Mouse (Mus musculus) C2C12 (cell line): ENCODE measurements at regions not wholly inside any gene's neighbourhood (a gene's known extent, or its start where the extent isn't known, plus 50 kb on each side); places are given as distances from the start of the nearest gene placed in this dataset.

Experiments
- H3K27me3 ChIP-seq: one replicate; pipeline ENCODE4 v1.6.1; 2011; ENCODE audit not compliant: control insufficient read depth, insufficient read depth, insufficient read length
- H3K36me3 ChIP-seq: one replicate; pipeline ENCODE4 v1.6.1; 2011; ENCODE audit not compliant: control insufficient read depth, insufficient read depth
- H3K4me3 ChIP-seq: one replicate; pipeline ENCODE4 v1.5.1; 2011; ENCODE audit warnings: mild to moderate bottlenecking, control low read depth; ENCODE audit not compliant: poor library complexity, insufficient read depth, severe bottlenecking
- H3K79me2 ChIP-seq: one replicate; pipeline ENCODE4 v1.6.1; 2011; ENCODE audit not compliant: control insufficient read depth, insufficient read depth
- H3K79me3 ChIP-seq: one replicate; pipeline ENCODE4 v1.6.1; 2011; ENCODE audit warnings: low read depth, control low read depth
- H3ac ChIP-seq: one replicate; pipeline ENCODE3; 2011; ENCODE audit warnings: low read depth; ENCODE audit not compliant: control insufficient read depth, insufficient read length
- CEBPB ChIP-seq: IDR thresholded peaks from one replicate; pipeline ENCODE4 v1.6.1; 2011; ENCODE audit warnings: low read depth, mild to moderate bottlenecking, control low read depth, moderate library complexity
- CTCF ChIP-seq: IDR thresholded peaks from one replicate; pipeline ENCODE4 v1.5.1; 2011; ENCODE audit not compliant: control insufficient read depth, insufficient read depth, insufficient read length
- FOSL1 ChIP-seq: IDR thresholded peaks from one replicate; pipeline ENCODE4 v1.8.0; 2011; ENCODE audit warnings: mild to moderate bottlenecking, low read length; ENCODE audit not compliant: poor library complexity, insufficient read depth, severe bottlenecking
- MAX ChIP-seq: IDR thresholded peaks from one replicate; pipeline ENCODE4 v1.6.1; 2011; ENCODE audit warnings: mild to moderate bottlenecking, control low read depth
- MYOD1 ChIP-seq: IDR thresholded peaks from one replicate; pipeline ENCODE4 v1.6.1; 2011; ENCODE audit warnings: low read depth; ENCODE audit not compliant: control insufficient read depth, insufficient read length
- MYOG ChIP-seq: IDR thresholded peaks from one replicate; pipeline ENCODE4 v1.6.1; 2011; ENCODE audit not compliant: control insufficient read depth, insufficient read length; ENCODE audit errors: extremely low read depth
- USF1 ChIP-seq: IDR thresholded peaks from one replicate; pipeline ENCODE4 v1.6.1; 2011; ENCODE audit warnings: low read depth, mild to moderate bottlenecking, control low read depth, moderate library complexity

DNA sequence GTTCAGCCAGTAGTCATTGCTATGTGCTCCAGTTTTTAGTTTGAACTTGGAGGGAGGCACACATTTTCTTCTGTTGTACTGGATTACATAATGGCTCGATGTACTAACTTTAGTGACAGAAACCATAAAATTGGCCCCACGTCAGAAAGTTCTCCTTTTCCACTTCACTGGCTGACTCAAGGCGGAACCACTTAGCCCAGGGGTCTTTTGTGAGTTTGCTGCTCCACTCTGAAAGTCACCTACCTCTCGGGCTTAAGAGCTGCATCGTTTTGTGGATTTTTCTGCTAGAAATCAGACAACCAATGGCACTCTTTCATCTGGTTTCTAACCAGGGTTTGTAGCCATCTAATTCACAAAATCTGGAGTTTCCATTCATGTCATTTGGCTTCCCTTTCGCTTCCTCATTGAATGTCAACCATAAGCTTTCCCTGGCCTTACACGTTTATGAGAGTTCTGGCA is 304.8 kb upstream of the Cited2 start:
- no peaks in the 10 kb centered on the region for H3K27me3 ChIP-seq
- no peak overlapping the region for H3K4me3 ChIP-seq
- no peaks in the 10 kb centered on the region for H3K79me2 ChIP-seq
- TF ChIP-seq CTCF: no peak
- TF ChIP-seq CEBPB: no peak
- TF ChIP-seq USF1: no peak
- TF ChIP-seq MYOD1: no peak
- TF ChIP-seq MAX: no peak
- no peak for TF ChIP-seq FOSL1
- TF ChIP-seq MYOG: no peak
- H3K36me3 ChIP-seq: no peaks in the 10 kb centered on the region
- H3ac ChIP-seq: no peak overlapping the region
- H3K79me3 ChIP-seq: no peaks in the 10 kb centered on the region

DNA sequence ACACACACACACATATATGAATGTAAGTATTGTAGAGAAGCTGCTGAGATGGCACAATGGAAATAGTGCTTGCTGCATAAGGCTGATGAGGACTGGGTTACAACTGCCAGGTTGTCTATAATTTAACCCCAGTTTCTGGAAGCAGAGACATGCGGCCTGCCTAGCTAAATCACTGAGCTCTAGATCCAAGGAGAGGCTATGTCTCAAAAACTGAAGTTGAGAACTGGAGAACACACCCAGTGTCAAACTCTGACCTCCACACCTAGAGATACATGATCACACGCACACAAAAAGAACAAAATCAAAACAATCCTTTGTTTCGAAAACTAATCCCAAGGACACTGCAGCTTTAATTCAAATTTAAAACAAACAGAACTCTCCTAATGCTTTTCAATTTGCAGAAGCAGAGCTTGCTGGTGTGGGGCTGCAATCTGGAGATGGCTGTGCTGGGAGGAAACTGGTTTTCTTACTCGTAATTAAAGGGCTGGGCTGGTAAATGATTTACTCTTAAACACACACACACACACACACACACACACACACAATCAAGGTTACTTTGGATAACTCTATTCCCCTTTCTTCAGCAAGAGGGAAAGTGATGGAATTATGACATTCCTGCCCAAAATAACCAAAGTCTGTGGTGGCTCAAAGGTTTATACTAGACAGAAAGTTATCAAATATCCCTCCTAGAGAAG is 299.3 kb upstream of the Cited2 start:
- no peaks in the 10 kb centered on the region for H3K79me3 ChIP-seq
- no peaks in the 10 kb centered on the region for H3K36me3 ChIP-seq
- no peak overlapping the region for H3ac ChIP-seq
- no peaks in the 10 kb centered on the region for H3K79me2 ChIP-seq
- H3K4me3 ChIP-seq: no peak overlapping the region
- TF ChIP-seq MAX (no peak), CTCF (no peak), MYOG (no peak), USF1 (no peak), MYOD1 (no peak), CEBPB (no peak), FOSL1 (no peak)
- H3K27me3 ChIP-seq: no peaks in the 10 kb centered on the region

DNA sequence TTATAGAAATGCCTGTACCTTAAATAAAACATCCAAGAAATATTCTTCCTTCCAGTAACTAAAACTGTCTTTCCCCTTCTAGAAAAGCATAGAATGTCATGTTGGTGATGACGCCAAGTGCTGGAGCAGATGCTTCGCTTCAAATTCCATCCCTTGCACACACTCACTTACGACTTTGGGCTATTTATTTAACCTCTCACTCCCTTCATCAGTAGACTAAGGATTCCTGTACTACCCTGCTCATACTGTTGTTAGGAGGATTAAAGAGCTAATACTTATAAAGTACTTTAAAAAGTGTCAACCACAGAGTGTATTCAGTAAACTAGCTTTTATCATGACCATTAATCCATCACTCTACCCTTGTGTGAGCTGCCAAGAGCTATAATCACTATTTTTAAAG is 296.8 kb upstream of the Cited2 start:
- Histone ChIP-seq H3K4me3 (no peak overlapping the region), H3K79me3 (no peaks in the 10 kb centered on the region), H3K36me3 (no peaks in the 10 kb centered on the region), H3ac (no peak overlapping the region), H3K79me2 (no peaks in the 10 kb centered on the region), H3K27me3 (no peaks in the 10 kb centered on the region)
- TF ChIP-seq USF1 (no peak), MYOD1 (no peak), FOSL1 (no peak), CTCF (no peak), CEBPB (no peak), MAX (no peak), MYOG (no peak)

DNA sequence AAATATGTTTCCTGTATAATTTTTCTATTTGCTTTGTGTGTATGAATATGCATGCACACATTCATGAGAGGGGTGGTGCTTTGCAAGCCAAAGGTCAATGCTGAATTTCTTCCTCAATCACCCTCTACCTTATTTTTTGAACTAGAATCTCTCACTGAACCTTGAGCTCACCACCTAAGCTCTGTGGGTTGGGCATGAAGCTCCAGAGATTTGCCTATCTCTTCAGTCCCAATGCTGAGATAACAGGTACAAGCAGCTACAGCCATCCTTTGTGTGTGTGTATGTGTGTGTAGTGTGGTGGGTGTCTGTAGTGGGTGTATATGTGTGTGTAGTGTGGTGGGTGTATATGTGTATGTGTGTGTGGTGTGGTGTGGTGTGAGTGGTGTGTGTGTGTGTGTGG is 295.7 kb upstream of the Cited2 start:
- Histone ChIP-seq H3K79me3 (no peaks in the 10 kb centered on the region), H3K27me3 (no peaks in the 10 kb centered on the region), H3ac (no peak overlapping the region), H3K36me3 (no peaks in the 10 kb centered on the region), H3K4me3 (no peak overlapping the region), H3K79me2 (no peaks in the 10 kb centered on the region)
- TF ChIP-seq CTCF (no peak), CEBPB (no peak), MAX (no peak), USF1 (no peak), FOSL1 (no peak), MYOD1 (no peak), MYOG (no peak)

DNA sequence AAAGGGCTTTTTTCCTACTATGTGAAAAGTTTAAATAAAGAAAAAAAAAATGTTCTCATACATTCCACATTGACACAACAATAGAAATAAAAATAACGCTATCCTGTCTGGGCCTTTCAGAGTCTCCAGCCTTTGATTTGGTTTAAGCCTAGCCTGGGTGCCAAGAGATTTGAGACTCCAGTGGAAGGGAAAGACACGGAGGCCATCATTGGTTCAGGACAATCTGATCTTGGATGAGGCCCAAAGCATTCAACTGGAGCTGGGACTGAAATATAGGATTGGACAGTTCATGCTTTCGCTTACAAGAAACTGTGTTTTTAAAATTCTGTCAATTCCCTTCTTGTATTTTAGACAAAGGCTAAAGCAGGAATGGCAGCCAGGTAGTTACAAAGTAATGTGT is 294.7 kb upstream of the Cited2 start:
- TF ChIP-seq MAX: no peak
- TF ChIP-seq FOSL1: no peak
- no peak for TF ChIP-seq CTCF
- no peak for TF ChIP-seq MYOG
- no peak for TF ChIP-seq USF1
- TF ChIP-seq CEBPB: no peak
- TF ChIP-seq MYOD1: no peak
- Histone ChIP-seq H3ac (no peak overlapping the region), H3K27me3 (no peaks in the 10 kb centered on the region), H3K36me3 (no peaks in the 10 kb centered on the region), H3K79me3 (no peaks in the 10 kb centered on the region), H3K4me3 (no peak overlapping the region), H3K79me2 (no peaks in the 10 kb centered on the region)

DNA sequence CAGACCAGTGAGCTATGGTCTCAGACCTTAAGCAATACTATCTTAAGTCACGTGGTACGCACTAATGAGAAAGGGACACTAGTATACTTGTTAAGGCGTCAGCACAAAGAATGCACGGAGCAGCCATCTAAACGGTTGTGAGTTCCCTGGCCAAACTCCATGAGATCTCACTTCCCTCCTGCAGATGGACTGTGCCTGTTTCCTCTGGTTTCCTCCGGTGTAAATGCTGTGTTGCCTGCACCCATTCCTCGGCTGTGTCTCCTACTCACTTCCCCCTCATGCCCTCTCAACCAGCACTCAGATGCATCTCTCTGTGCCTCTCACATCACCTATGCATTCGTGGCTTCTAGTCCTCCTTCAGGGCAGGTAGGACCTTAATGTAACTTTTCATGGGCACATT is 291.9 kb upstream of the Cited2 start:
- Histone ChIP-seq H3K4me3 (no peak overlapping the region), H3K27me3 (no peaks in the 10 kb centered on the region), H3K36me3 (no peaks in the 10 kb centered on the region), H3K79me3 (no peaks in the 10 kb centered on the region), H3ac (no peak overlapping the region), H3K79me2 (no peaks in the 10 kb centered on the region)
- TF ChIP-seq CTCF: no peak
- TF ChIP-seq CEBPB: no peak
- no peak for TF ChIP-seq MAX
- no peak for TF ChIP-seq FOSL1
- no peak for TF ChIP-seq MYOG
- no peak for TF ChIP-seq MYOD1
- TF ChIP-seq USF1: no peak
